Mouse (Mus musculus) lung, postnatal 0 days (tissue): ENCODE data around the gene Mical3.

ENCODE experiments used
- CTCF ChIP-seq: IDR thresholded peaks from 2 replicates; pipeline ENCODE4 v1.5.1; 2016; ENCODE audit warnings: antibody characterized with exemption, mild to moderate bottlenecking
- EP300 ChIP-seq: IDR thresholded peaks from 2 replicates; pipeline ENCODE4 v1.6.1; 2016; ENCODE audit warnings: antibody characterized with exemption, mild to moderate bottlenecking, control low read depth

DNA sequence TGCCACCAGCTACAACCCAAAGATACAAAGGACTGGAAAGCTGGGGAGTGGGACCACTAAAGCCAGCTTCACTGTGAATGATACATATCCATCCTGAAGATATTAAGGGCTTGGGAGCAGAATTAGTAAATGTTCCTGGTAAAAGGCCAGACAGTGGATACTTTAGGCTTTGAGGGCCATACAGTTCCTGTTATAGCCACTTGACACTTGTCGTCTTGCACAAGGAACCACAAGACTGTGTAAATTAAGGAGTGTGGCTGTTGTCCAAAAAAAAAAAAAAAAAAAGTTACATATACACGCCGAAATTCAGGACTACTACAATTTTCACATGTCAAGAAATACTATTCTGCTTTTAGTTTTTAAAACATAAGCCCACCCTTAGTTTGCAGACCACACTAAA is 17.6 kb upstream of the Mical3 start:
- TF ChIP-seq CTCF (no peak), EP300 (peak; percentile 82)
